Mouse (Mus musculus) lung, embryonic 14.5 days (tissue): ENCODE measurements around the gene Psip1. TPM values are rescaled to one million over a fixed set of nuclear protein-coding genes. Genes with fewer than 3 reads are reported as not detected.
"Not testable (repeated sequence)": the region's sequence is repeated elsewhere in the genome, so short reads cannot be mapped to it uniquely, and the experiment has no call there.

Experiments
- ATAC-seq: fragments of 200-750 bp; cut with Nextera tagmentation; 2 replicates; pipeline ENCODE4 v1.8.0; 2017; ENCODE audit warnings: mild to moderate bottlenecking, moderate TSS enrichment, moderate library complexity; ENCODE audit not compliant: insufficient read depth
- DNase-seq: peaks from one replicate; pipeline ENCODE4 v3.0.0-alpha.2; 2015
- H3K27ac ChIP-seq: fragments of 300-500 bp; sonication (generic); 2 replicates; pipeline ENCODE4 v1.5.1; 2014; ENCODE audit warnings: low read depth, mild to moderate bottlenecking, moderate library complexity
- H3K27me3 ChIP-seq: fragments of 300-500 bp; sonication (generic); 2 replicates; pipeline ENCODE4 v1.6.1; 2014; ENCODE audit warnings: low read length, control low read depth; ENCODE audit not compliant: insufficient read depth
- H3K36me3 ChIP-seq: fragments of 300-500 bp; sonication (generic); 2 replicates; pipeline ENCODE4 v1.6.1; 2014; ENCODE audit warnings: control low read depth; ENCODE audit not compliant: insufficient read depth
- H3K4me1 ChIP-seq: fragments of 300-500 bp; sonication (generic); 2 replicates; pipeline ENCODE4 v1.6.1; 2014; ENCODE audit warnings: antibody characterized with exemption, control low read depth; ENCODE audit not compliant: insufficient read depth
- H3K4me2 ChIP-seq: fragments of 300-500 bp; sonication (generic); 2 replicates; pipeline ENCODE4 v1.6.1; 2014; ENCODE audit warnings: mild to moderate bottlenecking
- H3K4me3 ChIP-seq: fragments of 300-500 bp; sonication (generic); 2 replicates; pipeline ENCODE4 v1.5.1; 2014; ENCODE audit warnings: low read depth, low read length
- H3K9ac ChIP-seq: fragments of 300-500 bp; sonication (generic); 2 replicates; pipeline ENCODE4 v1.6.1; 2014
- H3K9me3 ChIP-seq: fragments of 300-500 bp; sonication (generic); 2 replicates; pipeline ENCODE4 v1.6.1; 2016; ENCODE audit warnings: low read depth, low read length, control low read depth
- CTCF ChIP-seq: IDR thresholded peaks from 2 replicates; pipeline ENCODE4 v1.5.1; 2016; ENCODE audit warnings: antibody characterized with exemption, low read depth
- WGBS: fragments of 180-500 bp; shearing (Covaris S2); extraction: QIAGEN DNeasy Blood & Tissue Kit; methylation state at CpG from one replicate; pipeline ENCODE4 v1.1.7; 2014; 5-methylcytosine and 5-hydroxymethylcytosine counted together
- polyA plus RNA-seq: library from polyadenylated mRNA; unstranded; fragments of >200 nt; fragmentation: Nextera tagmentation; extraction: Ambion mirVana; gene quantifications from 2 replicates; pipeline ENCODE4 v1.2.1, GENCODE M21; 2014

The Psip1 gene
- polyA plus RNA-seq, 1 experiment from 2014 or later: 170 TPM

GRCm38 (mm10) chr4:83525690-83526055, 39.4 kb upstream of the Psip1 start:
- DNase-seq: peak; percentile 60
- no peak for TF ChIP-seq CTCF
- Histone ChIP-seq H3K4me1 (no peaks in the 10 kb centered on the region), H3K9me3 (no peaks in the 10 kb centered on the region), H3K4me3 (peak overlapping the region; percentile 78), H3K36me3 (no peaks in the 10 kb centered on the region), H3K9ac (peak overlapping the region; percentile 77), H3K4me2 (peak overlapping the region; percentile 94), H3K27me3 (no peaks in the 10 kb centered on the region), H3K27ac (peak overlapping the region; percentile 83)
- under 1% methylated on average over 18 of the region's 18 CpGs for WGBS
- ATAC-seq: peak; percentile 83

DNA sequence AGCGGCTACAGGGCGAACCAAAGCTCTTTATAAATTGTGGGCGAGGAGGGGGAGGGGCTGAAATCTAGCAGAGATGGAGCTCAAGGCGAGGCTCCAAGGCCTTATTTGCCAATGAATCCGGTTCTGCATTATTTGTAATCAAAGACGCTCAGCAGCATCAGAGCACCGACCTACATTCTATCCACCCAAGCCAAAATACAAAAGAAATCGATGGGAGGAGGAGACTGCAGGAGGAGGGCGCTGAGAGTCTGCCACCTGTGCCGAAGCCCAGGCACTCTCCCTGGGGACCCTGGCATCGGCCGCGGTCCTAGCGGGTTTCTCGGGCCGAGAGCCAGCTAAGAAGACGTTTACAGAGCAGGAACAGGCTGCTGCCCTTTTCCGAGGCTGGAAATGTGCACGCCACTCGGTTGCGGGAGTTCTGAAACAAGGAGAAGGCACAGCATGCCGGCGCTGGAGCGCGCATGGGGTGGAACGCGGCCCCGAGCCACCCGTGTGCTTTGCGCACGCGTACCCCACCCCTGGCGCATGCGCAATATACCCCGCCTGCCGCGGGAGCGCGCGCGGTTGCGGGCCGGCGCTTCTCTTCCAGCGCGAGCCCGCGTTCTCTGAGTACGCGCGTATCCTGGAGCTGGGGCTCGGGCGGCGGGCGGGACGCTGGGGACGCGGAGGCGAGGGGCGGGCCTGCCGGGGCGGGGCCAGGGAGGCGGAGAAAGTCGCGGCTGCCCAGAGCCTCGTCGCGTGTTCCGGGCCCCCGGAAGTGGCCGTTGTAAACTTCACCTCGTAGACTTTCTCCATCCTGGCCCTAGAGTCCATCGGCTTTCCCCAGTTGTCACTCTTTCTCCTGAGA, 38.8 kb upstream of the Psip1 start, which contains the start of gene Ccdc171:
TSS of gene Ccdc171 (plus strand) at position 703 of the 847 bp plus-strand sequence.
- H3K27me3 ChIP-seq: no peaks in the 10 kb centered on the region
- WGBS: under 1% methylated on average over 65 of the region's 73 CpGs
- peak within 1 kb of the TSS; percentile 94 for H3K4me2 ChIP-seq
- H3K27ac ChIP-seq: peak within 1 kb of the TSS; percentile 96
- no peak for TF ChIP-seq CTCF
- peak within 1 kb of the TSS; percentile 77 for H3K9ac ChIP-seq
- H3K4me1 ChIP-seq: no peaks in the 10 kb centered on the region
- H3K4me3 ChIP-seq: peak within 1 kb of the TSS; percentile 78
- H3K36me3 ChIP-seq: no peaks in the 10 kb centered on the region
- ATAC-seq (peak; percentile 96), DNase-seq (peak; percentile 98)
- H3K9me3 ChIP-seq: no peaks in the 10 kb centered on the region

- H3K9me3 ChIP-seq: no peaks in the 10 kb centered on the region
- H3K9ac ChIP-seq: peak overlapping the region; percentile 77
- no peak for ATAC-seq
- H3K4me1 ChIP-seq: no peaks in the 10 kb centered on the region
- peak overlapping the region; percentile 78 for H3K4me3 ChIP-seq
- no peak for DNase-seq
- H3K27me3 ChIP-seq: no peaks in the 10 kb centered on the region
- H3K27ac ChIP-seq: peak overlapping the region; percentile 96; the same call in 1 of the 2 replicates
- no peak for TF ChIP-seq CTCF
- WGBS: 13% methylated on average over 6 of the region's 6 CpGs
- peak overlapping the region; percentile 94 for H3K4me2 ChIP-seq
- no peaks in the 10 kb centered on the region for H3K36me3 ChIP-seq
These were observed 38.2 kb upstream of the Psip1 start for GRCm38 (mm10) chr4:83524456-83524842.

- no peaks in the 10 kb centered on the region for H3K4me1 ChIP-seq
- no peak overlapping the region for H3K4me2 ChIP-seq
- DNase-seq (no peak), ATAC-seq (no peak)
- no peak for TF ChIP-seq CTCF
- no peaks in the 10 kb centered on the region for H3K9me3 ChIP-seq
- WGBS: 43% methylated on average over 5 of the region's 5 CpGs
- H3K9ac ChIP-seq: no peak overlapping the region
- H3K4me3 ChIP-seq: no peak overlapping the region
- H3K27me3 ChIP-seq: no peaks in the 10 kb centered on the region
- no peaks in the 10 kb centered on the region for H3K36me3 ChIP-seq
- no peak overlapping the region for H3K27ac ChIP-seq
These were observed 35.8 kb upstream of the Psip1 start for GRCm38 (mm10) chr4:83522066-83522465.

DNA sequence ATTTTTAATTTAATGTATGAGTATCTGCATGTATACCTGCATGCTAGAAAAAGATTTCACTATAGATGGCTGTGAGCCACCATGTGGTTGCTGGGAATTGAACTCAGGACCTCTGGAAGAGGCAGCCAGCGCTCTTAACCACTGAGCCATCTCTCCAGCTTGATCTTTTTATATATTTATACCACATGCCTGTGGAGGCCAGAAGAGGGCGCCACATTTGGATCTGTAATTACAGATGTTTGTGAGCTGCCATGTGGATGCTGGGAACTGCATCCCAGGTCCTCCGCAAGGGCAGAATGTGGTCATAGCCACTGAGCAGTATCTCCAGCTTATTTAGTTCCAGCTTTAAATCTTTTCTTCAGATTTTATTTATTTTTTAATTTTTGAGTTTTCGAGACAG, 34.0 kb upstream of the Psip1 start:
- 82% methylated on average over 4 of the region's 4 CpGs for WGBS
- peak; percentile 10; the same call in 1 of the 2 replicates for TF ChIP-seq CTCF
- no peak overlapping the region for H3K4me2 ChIP-seq

DNA sequence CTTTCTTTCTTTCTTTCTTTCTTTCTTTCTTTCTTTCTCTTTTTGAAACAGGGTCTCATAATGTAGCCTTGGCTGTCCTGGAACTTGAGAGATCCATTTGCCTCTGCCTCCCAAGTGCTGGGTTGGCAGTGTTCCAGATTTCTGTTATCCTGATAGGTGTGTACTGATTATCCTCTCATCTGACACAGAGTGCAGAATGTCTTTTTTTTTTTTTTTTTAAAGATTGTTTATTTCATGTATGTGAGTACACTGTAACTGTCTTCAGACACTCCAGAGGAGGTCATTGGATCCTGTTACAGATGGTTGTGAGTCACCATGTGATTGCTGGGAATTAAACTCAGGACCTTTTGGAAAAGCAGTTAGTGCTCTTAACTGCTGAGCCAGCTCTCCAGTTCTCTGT, 33.5 kb upstream of the Psip1 start:
- peak; percentile 68 for DNase-seq

More for the DNA sequence above, 34.0 kb upstream of the Psip1 start:
- DNase-seq (no peak), ATAC-seq (no peak)
- no peaks in the 10 kb centered on the region for H3K36me3 ChIP-seq
- no peaks in the 10 kb centered on the region for H3K4me1 ChIP-seq
- no peaks in the 10 kb centered on the region for H3K27me3 ChIP-seq
- no peak overlapping the region for H3K27ac ChIP-seq
- no peaks in the 10 kb centered on the region for H3K9me3 ChIP-seq
- H3K4me3 ChIP-seq: no peak overlapping the region
- no peak overlapping the region for H3K9ac ChIP-seq

DNA sequence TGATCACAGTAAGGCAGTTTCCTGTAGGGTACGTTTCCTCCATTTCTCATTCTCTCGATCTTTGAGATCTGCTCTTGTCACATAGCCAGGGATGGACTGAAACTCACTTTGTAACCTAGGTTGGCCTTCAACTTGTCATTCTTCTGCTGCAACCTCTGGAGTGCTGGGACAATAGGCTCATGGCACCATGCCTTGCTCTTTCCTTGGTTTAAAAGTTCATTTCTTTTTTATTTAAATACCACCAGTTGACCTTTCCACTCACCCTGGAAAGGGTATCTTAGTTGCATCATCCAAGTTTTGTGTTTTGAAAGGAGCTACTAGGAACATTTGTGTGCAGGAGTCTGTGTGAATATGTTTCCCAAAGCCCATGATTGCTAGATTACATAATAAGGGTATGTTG, 32.9 kb upstream of the Psip1 start:
- H3K4me2 ChIP-seq: no peak overlapping the region
- H3K36me3 ChIP-seq: no peaks in the 10 kb centered on the region
- H3K27me3 ChIP-seq: no peaks in the 10 kb centered on the region
- TF ChIP-seq CTCF: no peak
- 70% methylated on average over 2 of the region's 2 CpGs for WGBS
- no peak for ATAC-seq
- no peak overlapping the region for H3K4me3 ChIP-seq
- no peak for DNase-seq
- no peak overlapping the region for H3K9ac ChIP-seq
- H3K27ac ChIP-seq: no peak overlapping the region
- no peaks in the 10 kb centered on the region for H3K4me1 ChIP-seq
- no peaks in the 10 kb centered on the region for H3K9me3 ChIP-seq

More for the DNA sequence above, 33.5 kb upstream of the Psip1 start:
- Histone ChIP-seq H3K9ac (no peak overlapping the region), H3K36me3 (no peaks in the 10 kb centered on the region), H3K27ac (no peak overlapping the region), H3K4me2 (no peak overlapping the region), H3K4me3 (no peak overlapping the region), H3K4me1 (no peaks in the 10 kb centered on the region), H3K9me3 (no peaks in the 10 kb centered on the region), H3K27me3 (no peaks in the 10 kb centered on the region)
- TF ChIP-seq CTCF: no peak
- ATAC-seq: peak; percentile 55; the same call in 1 of the 2 replicates

- WGBS: 88% methylated on average over 5 of the region's 6 CpGs
- H3K36me3 ChIP-seq, H3K27me3 ChIP-seq: not testable (repeated sequence)
These were observed 29.9 kb upstream of the Psip1 start for GRCm38 (mm10) chr4:83516144-83516543.

More at GRCm38 (mm10) chr4:83516144-83516543, 29.9 kb upstream of the Psip1 start:
- not testable (repeated sequence) for DNase-seq, ATAC-seq, H3K9ac ChIP-seq, H3K4me1 ChIP-seq, H3K4me2 ChIP-seq, H3K4me3 ChIP-seq, H3K27ac ChIP-seq, H3K9me3 ChIP-seq
